Mouse (Mus musculus) heart, embryonic 12.5 days (tissue): ENCODE data around the gene Sltm. TPM values are rescaled to one million over a fixed set of nuclear protein-coding genes. Genes with fewer than 3 reads are reported as not detected.

Experiments used
- ATAC-seq: fragments of 200-750 bp; cut with Nextera tagmentation; 2 replicates; pipeline ENCODE4 v1.8.0; 2017; ENCODE audit warnings: moderate TSS enrichment, moderate library complexity; ENCODE audit not compliant: insufficient number of reproducible peaks, low FRiP score
- H3K27ac ChIP-seq: fragments of 300-500 bp; sonication (generic); 2 replicates; pipeline ENCODE4 v1.5.1; 2016; ENCODE audit warnings: mild to moderate bottlenecking, moderate library complexity; ENCODE audit not compliant: poor library complexity, severe bottlenecking
- H3K27me3 ChIP-seq: fragments of 300-500 bp; sonication (generic); replicated peaks from 2 replicates; pipeline ENCODE4 v1.6.1; 2016; ENCODE audit warnings: mild to moderate bottlenecking, moderate library complexity
- H3K36me3 ChIP-seq: fragments of 300-500 bp; sonication (generic); 2 replicates; pipeline ENCODE4 v1.6.1; 2016; ENCODE audit warnings: mild to moderate bottlenecking, moderate library complexity
- H3K4me1 ChIP-seq: fragments of 300-500 bp; sonication (generic); replicated peaks from 2 replicates; pipeline ENCODE4 v1.6.1; 2016; ENCODE audit warnings: mild to moderate bottlenecking
- H3K4me2 ChIP-seq: fragments of 300-500 bp; sonication (generic); 2 replicates; pipeline ENCODE4 v1.6.1; 2016; ENCODE audit warnings: mild to moderate bottlenecking, moderate library complexity
- H3K4me3 ChIP-seq: fragments of 300-500 bp; sonication (generic); 2 replicates; pipeline ENCODE4 v1.5.1; 2016; ENCODE audit warnings: mild to moderate bottlenecking
- H3K9ac ChIP-seq: fragments of 300-500 bp; sonication (generic); 2 replicates; pipeline ENCODE4 v1.6.1; 2016; ENCODE audit warnings: mild to moderate bottlenecking, moderate library complexity
- H3K9me3 ChIP-seq: fragments of 300-500 bp; sonication (generic); replicated peaks from 2 replicates; pipeline ENCODE4 v1.6.1; 2016; ENCODE audit warnings: mild to moderate bottlenecking, moderate library complexity
- WGBS: fragments of 180-500 bp; shearing (Covaris S2); methylation state at CpG from one replicate; pipeline ENCODE4 v1.1.7; 2016; 5-methylcytosine and 5-hydroxymethylcytosine counted together
- polyA plus RNA-seq: library from polyadenylated mRNA; unstranded; fragments of >200 nt; fragmentation: Nextera tagmentation; extraction: Ambion mirVana; gene quantifications from 2 replicates; pipeline ENCODE4 v1.2.1, GENCODE M21; 2016

The Sltm gene
- polyA plus RNA-seq, 1 experiment from 2014 or later, result 38.7 TPM

GRCm38 (mm10) chr9:70590775-70591174, 48.2 kb downstream of the Sltm start:
- no peak for ATAC-seq
- Histone ChIP-seq H3K4me3 (no peak overlapping the region), H3K9me3 (no peaks in the 10 kb centered on the region), H3K4me1 (no peaks in the 10 kb centered on the region), H3K27ac (no peak overlapping the region), H3K4me2 (no peak overlapping the region), H3K27me3 (no peaks in the 10 kb centered on the region), H3K9ac (no peak overlapping the region), H3K36me3 (peaks cover 89% of the 10 kb centered on the region)
- 95% methylated on average over 4 of the region's 4 CpGs for WGBS

GRCm38 (mm10) chr9:70591486-70591885, 48.9 kb downstream of the Sltm start:
- no peak for ATAC-seq
- no peak overlapping the region for H3K4me3 ChIP-seq
- no peak overlapping the region for H3K9ac ChIP-seq
- H3K27ac ChIP-seq, result no peak overlapping the region
- peaks cover 86% of the 10 kb centered on the region for H3K36me3 ChIP-seq
- H3K9me3 ChIP-seq, result no peaks in the 10 kb centered on the region
- no peak overlapping the region for H3K4me2 ChIP-seq
- 74% methylated on average over 9 of the region's 9 CpGs for WGBS
- no peaks in the 10 kb centered on the region for H3K4me1 ChIP-seq
- no peaks in the 10 kb centered on the region for H3K27me3 ChIP-seq

- ATAC-seq, result no peak
- Histone ChIP-seq H3K27me3 (no peaks in the 10 kb centered on the region), H3K9ac (no peak overlapping the region), H3K9me3 (no peaks in the 10 kb centered on the region), H3K4me1 (no peaks in the 10 kb centered on the region), H3K27ac (no peak overlapping the region), H3K4me2 (no peak overlapping the region), H3K36me3 (peaks cover 35% of the 10 kb centered on the region), H3K4me3 (no peak overlapping the region)
- WGBS, result 93% methylated on average over 2 of the region's 2 CpGs
Observed at GRCm38 (mm10) chr9:70598271-70598670, 55.7 kb downstream of the Sltm start.

- Histone ChIP-seq H3K4me1 (no peaks in the 10 kb centered on the region), H3K9ac (no peak overlapping the region), H3K27me3 (no peaks in the 10 kb centered on the region), H3K4me3 (no peak overlapping the region), H3K9me3 (no peaks in the 10 kb centered on the region), H3K27ac (no peak overlapping the region), H3K4me2 (no peak overlapping the region), H3K36me3 (peaks cover 36% of the 10 kb centered on the region)
- 85% methylated on average over 1 of the region's 1 CpGs for WGBS
- ATAC-seq, result no peak
Observed at GRCm38 (mm10) chr9:70602186-70602845, 59.8 kb downstream of the Sltm start.

- Histone ChIP-seq H3K4me2 (no peak overlapping the region), H3K27me3 (no peaks in the 10 kb centered on the region), H3K9ac (no peak overlapping the region), H3K4me1 (0 out of 2 replicates have a peak, but pooled peaks cover 8% of the 10 kb centered on the region), H3K36me3 (peaks cover 37% of the 10 kb centered on the region), H3K27ac (no peak overlapping the region), H3K9me3 (no peaks in the 10 kb centered on the region), H3K4me3 (no peak overlapping the region)
- no peak for ATAC-seq
- 57% methylated on average over 3 of the region's 3 CpGs for WGBS
Observed at GRCm38 (mm10) chr9:70611026-70611673, 68.6 kb downstream of the Sltm start.

GRCm38 (mm10) chr9:70629711-70630110, 87.2 kb downstream of the Sltm start:
- Histone ChIP-seq H3K9ac (no peak overlapping the region), H3K4me1 (peaks cover 3% of the 10 kb centered on the region; the same call in 1 of the 2 replicates), H3K27ac (no peak overlapping the region), H3K36me3 (peaks cover 4% of the 10 kb centered on the region; the same call in 1 of the 2 replicates), H3K4me2 (no peak overlapping the region), H3K27me3 (no peaks in the 10 kb centered on the region), H3K4me3 (no peak overlapping the region), H3K9me3 (no peaks in the 10 kb centered on the region)
- WGBS, result 81% methylated on average over 2 of the region's 2 CpGs
- ATAC-seq, result no peak

GRCm38 (mm10) chr9:70631665-70632064, 89.1 kb downstream of the Sltm start:
- Histone ChIP-seq H3K36me3 (no peaks in the 10 kb centered on the region), H3K4me2 (no peak overlapping the region), H3K9ac (no peak overlapping the region), H3K4me3 (no peak overlapping the region), H3K9me3 (no peaks in the 10 kb centered on the region), H3K27me3 (no peaks in the 10 kb centered on the region), H3K4me1 (peaks cover 3% of the 10 kb centered on the region; the same call in 1 of the 2 replicates), H3K27ac (no peak overlapping the region)
- 20% methylated on average over 5 of the region's 5 CpGs for WGBS
- ATAC-seq, result no peak

GRCm38 (mm10) chr9:70636748-70637147, 94.2 kb downstream of the Sltm start:
- Histone ChIP-seq H3K27me3 (no peaks in the 10 kb centered on the region), H3K36me3 (peaks cover 10% of the 10 kb centered on the region; the same call in 1 of the 2 replicates), H3K9me3 (no peaks in the 10 kb centered on the region), H3K4me1 (peaks cover under 1% of the 10 kb centered on the region; the same call in 1 of the 2 replicates), H3K27ac (no peak overlapping the region), H3K4me3 (no peak overlapping the region), H3K9ac (no peak overlapping the region), H3K4me2 (no peak overlapping the region)
- ATAC-seq, result no peak
- 79% methylated on average over 2 of the region's 2 CpGs for WGBS

Other genes with a start within 250 kb of the Sltm start
- gene Ccnb2, start 121.2 kb upstream of the Sltm start, polyA plus RNA-seq, result 152 and 156 TPM in 2 replicates
- 28.0 and 30.9 TPM in 2 replicates for gene Rnf111, start 39.0 kb upstream of the Sltm start, polyA plus RNA-seq
- 0.36 and 0.54 TPM in 2 replicates for gene Gm10642, start 113.5 kb downstream of the Sltm start, polyA plus RNA-seq
- gene Mindy2, start 114.4 kb downstream of the Sltm start, polyA plus RNA-seq, result 14.7 and 16.1 TPM in 2 replicates
- gene Adam10, start 136.2 kb downstream of the Sltm start, polyA plus RNA-seq, result 106 and 107 TPM in 2 replicates